Comparison of ENCODE assay signal across 9 mouse cellular contexts in the genomic region with DNA sequence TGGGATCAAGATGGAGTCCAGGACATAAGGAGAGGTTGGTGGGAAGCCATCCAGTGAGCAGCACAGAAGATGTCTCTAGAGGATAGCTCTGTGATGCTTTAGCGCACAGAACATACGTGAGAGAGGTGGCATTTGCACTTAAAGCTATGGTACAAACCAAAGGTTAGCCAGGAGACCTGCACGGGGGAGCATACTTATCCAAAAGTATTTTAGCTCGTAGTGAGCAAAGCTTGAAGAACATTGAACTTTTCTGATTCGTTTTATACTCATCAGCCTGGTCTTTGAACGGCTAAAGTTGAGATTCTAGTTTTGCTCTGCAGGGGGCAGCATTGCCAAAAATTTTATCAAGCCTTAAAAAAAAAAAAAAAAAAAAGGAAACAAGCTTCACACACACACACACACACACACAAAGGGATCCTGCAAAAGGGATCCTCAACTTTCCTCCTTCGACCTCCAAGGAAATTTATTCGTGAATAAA. TPM values are rescaled to one million over a fixed set of nuclear protein-coding genes. Genes with fewer than 3 reads are reported as not detected.
DNase-seq lines count a peak whose midpoint lies in the region; ATAC-seq and TF ChIP-seq lines count a peak whose summit lies in the region.
"Had no signal": no experiment of that assay in that cellular context is flagged by ENCODE, and none has a peak within 500 bp of the region (broad histone marks: within the 10 kb centered on the region; RNA-seq: fewer than 3 reads in every experiment).

No protein-coding gene starts in this region.

- no peaks in the 10 kb centered on the region for H3K36me3 ChIP-seq in forebrain, postnatal 0 days (ENCODE audit: insufficient read depth)
- H3K36me3 ChIP-seq in lung, embryonic 14.5 days (ENCODE audit: insufficient read depth) = no peaks in the 10 kb centered on the region

- peak; percentile 65 to 75 for DNase-seq in right cerebral cortex, adult 2 months (ENCODE audit: low spot score in 2 of 2)
- no peak for DNase-seq in right cerebral cortex, postnatal 25 days
- DNase-seq in brain, adult 2 months (ENCODE audit: low read depth, low spot score) = peak; percentile 76
- DNase-seq in forebrain, postnatal 0 days = peak; percentile 81
- peak; percentile 40 to 74 for DNase-seq in kidney, adult 8-10 months
- DNase-seq in lung, embryonic 14.5 days = peak; percentile 87
- peak; percentile 81 for DNase-seq in retina, postnatal 1 day

- TF ChIP-seq CTCF in forebrain, postnatal 0 days (IDR thresholded peaks at IDR 0.05; ENCODE audit: low read depth) = peak; percentile 58
- peak; percentile 63 for TF ChIP-seq CTCF in lung, embryonic 14.5 days (IDR thresholded peaks at IDR 0.05; ENCODE audit: low read depth)

- no peaks in the 10 kb centered on the region for H3K27me3 ChIP-seq in forebrain, postnatal 0 days (ENCODE audit: insufficient read depth, low read length)
- no peaks in the 10 kb centered on the region for H3K27me3 ChIP-seq in lung, embryonic 14.5 days (ENCODE audit: insufficient read depth, low read length)

- no peak overlapping the region for H3K27ac ChIP-seq in forebrain, postnatal 0 days (ENCODE audit: low read depth, low read length)
- H3K27ac ChIP-seq in lung, embryonic 14.5 days (ENCODE audit: low read depth) = no peak overlapping the region
- H3K27ac ChIP-seq: macrophage had no signal

- H3K4me3 ChIP-seq in forebrain, postnatal 0 days (ENCODE audit: low read depth, low read length) = no peak overlapping the region
- no peak overlapping the region for H3K4me3 ChIP-seq in lung, embryonic 14.5 days (ENCODE audit: low read depth, low read length)

- H3K9ac ChIP-seq in forebrain, postnatal 0 days = no peak overlapping the region
- H3K9ac ChIP-seq in lung, embryonic 14.5 days = no peak overlapping the region

- no peaks in the 10 kb centered on the region for H3K9me3 ChIP-seq in forebrain, postnatal 0 days (ENCODE audit: low read length)
- no peaks in the 10 kb centered on the region for H3K9me3 ChIP-seq in lung, embryonic 14.5 days (ENCODE audit: low read depth, low read length)

- no peak overlapping the region for H3K4me2 ChIP-seq in forebrain, postnatal 0 days (ENCODE audit: low read depth)
- H3K4me2 ChIP-seq in lung, embryonic 14.5 days = peak overlapping the region; percentile 19; the same call in 1 of the 2 replicates

- peak; percentile 66 for ATAC-seq in forebrain, postnatal 0 days
- ATAC-seq in lung, embryonic 14.5 days (ENCODE audit: insufficient read depth) = peak; percentile 28; the same call in 1 of the 2 replicates
- ATAC-seq in monocyte, adult 5-6 weeks (replicated peaks; ENCODE audit: insufficient number of reproducible peaks, low FRiP score, low TSS enrichment, poor library complexity, severe bottlenecking) = no peak; the same call in 1 of the 2 replicates

- H3K4me1 ChIP-seq in forebrain, postnatal 0 days (ENCODE audit: insufficient read depth) = no peaks in the 10 kb centered on the region
- H3K4me1 ChIP-seq in lung, embryonic 14.5 days (ENCODE audit: insufficient read depth) = no peaks in the 10 kb centered on the region

- 19% methylated on average over 8 of the region's 8 CpGs for WGBS in forebrain, postnatal 0 days
- WGBS in lung, embryonic 14.5 days = 24% methylated on average over 8 of the region's 8 CpGs

RNA-seq across cellular contexts. Expression of gene Rcbtb2, which starts 16.6 kb away (rescaled TPM):
- total RNA-seq in forebrain, postnatal 0 days (2014; rRNA removed) = 63.9 and 79.9 TPM in 2 replicates
- 39.1 and 48.9 TPM in 2 replicates for polyA plus RNA-seq in forebrain, postnatal 0 days (2015; fragmentation: Nextera tagmentation; extraction: Ambion mirVana)
- 119 and 124 TPM in 2 replicates for polyA plus RNA-seq in lung, embryonic 14.5 days (2014; fragmentation: Nextera tagmentation; extraction: Ambion mirVana)
- total RNA-seq in monocyte, adult 5-6 weeks (2017) = 50.0 to 78.5 TPM (median 57.1 TPM) in 3 replicates

RNA-seq across cellular contexts. Expression of gene Cysltr2, which starts 57.4 kb away (rescaled TPM):
- 0.38 and 0.62 TPM in 2 replicates for total RNA-seq in forebrain, postnatal 0 days (2014; rRNA removed)
- 0.30 and 0.64 TPM in 2 replicates for polyA plus RNA-seq in forebrain, postnatal 0 days (2015; fragmentation: Nextera tagmentation; extraction: Ambion mirVana)
- 0.14 TPM in 1 of 2 replicates, not detected in the other for polyA plus RNA-seq in lung, embryonic 14.5 days (2014; fragmentation: Nextera tagmentation; extraction: Ambion mirVana)
- total RNA-seq in monocyte, adult 5-6 weeks (2017) = 20.0 to 54.5 TPM (median 29.4 TPM) in 3 replicates

Comparison
In these comparisons a context has a peak if more than half of its experiments do, and no peak if none do; other contexts are left out.
1. RNA of gene Cysltr2, which starts 57.4 kb away (total RNA-seq): 20.0 to 54.5 TPM in monocyte, adult 5-6 weeks; 0.38 to 0.62 TPM in forebrain, postnatal 0 days; every median in the first group is over 10 times any median in the second.